Mouse (Mus musculus): Measurements from ENCODE around the gene Clcf1. TPM values are rescaled to one million over a fixed set of nuclear protein-coding genes. Genes with fewer than 3 reads are reported as not detected.

Clcf1 gene
- total RNA-seq (2023): 100 to 1,000 TPM; 161 to 176 TPM

DNA sequence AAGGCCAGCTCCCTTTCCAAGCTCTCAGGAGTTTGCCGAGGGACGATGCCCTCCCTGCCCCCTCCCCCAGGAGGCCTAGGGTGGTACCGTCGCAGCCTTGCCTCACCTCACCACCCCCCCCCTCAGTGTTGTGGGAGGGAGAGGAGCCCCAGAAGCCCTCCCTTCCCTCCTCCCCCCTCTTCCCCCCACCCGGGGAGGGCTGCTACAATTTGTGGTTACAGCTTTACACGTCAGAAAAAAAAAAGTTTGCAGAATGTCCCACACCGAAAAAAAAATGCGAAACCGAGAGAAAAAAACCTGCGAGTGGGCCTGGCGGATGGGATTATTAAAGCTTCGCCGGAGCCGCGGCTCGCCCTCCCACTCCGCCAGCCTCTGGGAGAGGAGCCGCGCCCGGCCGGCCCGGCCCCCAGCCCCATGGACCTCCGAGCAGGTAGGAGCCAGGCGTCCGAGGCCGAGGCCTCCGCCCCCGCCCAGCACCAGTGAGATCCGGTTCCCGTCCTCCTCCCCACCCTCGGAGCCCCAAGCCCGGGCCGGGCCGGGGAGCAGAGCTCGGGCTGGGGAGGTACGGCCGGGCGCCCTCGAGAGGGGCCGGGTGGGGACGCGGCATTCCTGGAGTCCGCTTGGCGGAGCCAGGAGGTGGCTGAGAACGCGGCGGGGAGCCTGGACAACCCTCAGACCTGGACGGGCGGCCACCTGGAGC, at the start of gene Clcf1, which contains the start of gene AC109138.7:
Gene Clcf1, plus strand, starts transcription at position 168 of the 700 bp plus-strand sequence.
Gene AC109138.7, plus strand, starts transcription at position 287 of the 700 bp plus-strand sequence.

DNA sequence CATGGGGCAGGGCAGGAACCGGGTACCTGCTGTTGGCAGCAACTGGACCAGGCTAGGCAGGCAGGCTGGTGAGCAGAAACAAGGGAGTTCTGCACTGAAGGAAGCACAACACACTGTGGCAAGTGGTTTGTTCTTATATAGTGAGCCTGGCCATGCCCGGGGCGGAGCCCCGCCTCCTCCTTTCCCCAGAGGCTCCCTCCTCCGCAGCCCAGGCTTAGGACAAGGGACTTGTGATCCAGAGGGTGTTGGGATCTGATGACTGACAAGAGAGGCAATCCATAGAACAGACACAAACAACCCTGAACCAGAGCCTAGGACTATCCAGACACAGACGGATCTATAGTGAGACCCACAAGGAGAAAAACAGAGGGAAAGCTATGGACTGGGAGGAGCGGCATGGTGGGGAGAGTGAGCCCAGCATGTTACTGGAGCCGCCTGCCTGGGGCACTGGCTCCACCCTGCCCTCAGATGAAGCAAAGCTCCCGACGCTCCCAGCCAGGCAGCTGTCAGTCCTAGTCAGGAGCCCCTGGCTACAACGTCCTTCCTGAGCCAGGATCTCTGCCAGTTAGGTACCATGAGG, 38.6 kb upstream of the Clcf1 start, which contains the start of gene Carns1:
Gene Carns1, minus strand, starts transcription at position 112 of the 580 bp plus-strand sequence.

DNA sequence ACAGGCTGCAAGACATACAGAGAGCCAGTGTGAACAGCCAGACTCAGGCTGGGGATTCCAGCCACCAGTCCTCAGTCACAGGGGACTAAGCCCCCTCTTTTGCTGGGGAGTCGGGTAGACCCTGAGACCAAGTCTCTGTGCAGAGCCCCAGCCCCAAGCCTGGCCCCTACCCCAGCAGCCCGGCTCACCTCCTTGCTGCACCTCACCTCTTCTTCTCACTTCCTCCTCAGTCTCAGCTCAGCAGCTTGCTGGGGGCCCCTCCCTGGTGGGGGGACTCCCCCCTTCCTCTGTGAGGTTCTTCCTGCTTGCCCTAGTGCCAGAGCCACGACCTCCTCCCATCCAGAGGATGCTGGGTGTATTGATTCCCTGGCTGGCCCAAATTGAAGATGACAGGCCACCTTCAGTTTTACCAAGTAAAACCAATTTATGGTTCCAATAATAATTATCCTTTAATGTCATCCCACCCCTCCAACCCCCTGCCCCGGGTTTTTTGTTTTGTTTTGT, 23.2 kb upstream of the Clcf1 start, which contains the start of gene Tbc1d10c:
Gene Tbc1d10c, minus strand, starts transcription at position 454 of the 504 bp plus-strand sequence.

DNA sequence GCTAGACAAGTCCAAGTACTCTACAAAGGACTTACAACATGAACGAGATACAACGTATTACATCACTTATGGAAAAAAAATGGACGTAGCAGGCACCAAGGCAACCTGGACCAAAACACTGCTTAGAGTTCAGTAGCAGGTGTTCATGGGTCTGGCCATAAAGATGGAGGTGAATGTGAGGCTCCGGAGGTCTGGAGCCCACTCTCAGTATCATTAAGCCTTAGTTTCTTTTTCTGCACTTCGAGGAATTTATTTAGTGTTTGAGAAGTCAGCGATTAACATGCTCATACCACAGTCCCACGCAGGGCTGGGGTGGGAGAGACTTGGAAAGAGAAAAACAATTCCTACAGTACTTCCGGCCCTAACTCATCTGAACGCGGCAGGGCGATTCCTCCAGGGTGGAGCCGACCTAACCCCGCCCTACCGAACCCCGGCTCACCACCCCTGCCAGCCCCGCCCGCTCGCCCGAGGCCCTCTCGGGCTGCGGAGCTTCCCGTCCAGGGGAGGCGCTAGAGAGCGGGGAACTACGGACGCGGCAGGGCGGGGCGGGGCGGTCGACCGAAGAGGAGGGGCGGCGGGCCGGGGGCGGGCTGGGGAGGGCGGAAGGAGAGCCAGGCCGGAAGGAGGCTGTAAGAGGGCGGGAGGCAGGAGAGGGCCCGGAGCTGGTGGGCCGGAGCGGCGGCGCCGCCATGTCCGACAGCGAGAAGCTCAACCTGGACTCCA, 22.3 kb upstream of the Clcf1 start, which contains the start of gene Ppp1ca:
Gene Ppp1ca, plus strand, starts transcription at position 538 of the 723 bp plus-strand sequence.

GRCm38 (mm10) chr19:4201291-4201909, 12.6 kb upstream of the Clcf1 start, which contains the start of gene Rad9a:
Rad9a (minus strand) TSS chr19:4201662.

GRCm38 (mm10) chr19:4231253-4232185, 17.5 kb downstream of the Clcf1 start, which contains the start of gene Pold4:
Pold4 (plus strand) TSS chr19:4231899.

GRCm38 (mm10) chr19:4268566-4269361, 54.7 kb downstream of the Clcf1 start, which contains the start of gene Ssh3:
Ssh3 (minus strand) TSS chr19:4269180.

Other genes with a start within 250 kb of the Clcf1 start
- under 1 TPM in 1 of 2 experiments, not detected in 1; 0.84 TPM for gene Aldh3b2, start 241.9 kb upstream of the Clcf1 start, total RNA-seq (2023)
- not detected for gene Acy3, start 227.7 kb upstream of the Clcf1 start, total RNA-seq (2023)
- not detected for gene Tbx10, start 221.5 kb upstream of the Clcf1 start, total RNA-seq (2023)
- gene Nudt8, start 213.7 kb upstream of the Clcf1 start, total RNA-seq (2023): 10 to 100 TPM; 24.9 to 29.1 TPM
- gene Gm49405, start 213.6 kb upstream of the Clcf1 start, total RNA-seq (2023): 1 to 10 TPM; 5.3 to 6.7 TPM
- 10 to 100 TPM; 11.0 to 13.3 TPM for gene Doc2g, start 210.9 kb upstream of the Clcf1 start, total RNA-seq (2023)
- gene Ndufv1, start 201.4 kb upstream of the Clcf1 start, total RNA-seq (2023): 10 to 100 TPM; 80.9 to 93.3 TPM
- 100 to 1,000 TPM; 131 to 150 TPM for gene Gstp1, start 176.3 kb upstream of the Clcf1 start, total RNA-seq (2023)
- 10 to 100 TPM; 11.4 to 26.4 TPM for gene Gstp2, start 168.2 kb upstream of the Clcf1 start, total RNA-seq (2023)
- gene Gstp3, start 154.7 kb upstream of the Clcf1 start, total RNA-seq (2023): not detected
- gene Cabp2, start 132.7 kb upstream of the Clcf1 start, total RNA-seq (2023): not detected
- 100 to 1,000 TPM; 114 to 121 TPM for gene Cdk2ap2, start 117.1 kb upstream of the Clcf1 start, total RNA-seq (2023)
- gene Pitpnm1, start 114.2 kb upstream of the Clcf1 start, total RNA-seq (2023): 100 to 1,000 TPM; 227 to 233 TPM
- 100 to 1,000 TPM; 101 to 110 TPM for gene Aip, start 88.4 kb upstream of the Clcf1 start, total RNA-seq (2023)
- 1 to 10 TPM in 1 of 2 experiments, under 1 TPM in 1; 0.93 to 1.0 TPM for gene Gpr152, start 74.5 kb upstream of the Clcf1 start, total RNA-seq (2023)
- gene Cabp4, start 70.2 kb upstream of the Clcf1 start, total RNA-seq (2023): 1 to 10 TPM; 1.6 to 2.2 TPM
- gene Coro1b, start 65.6 kb upstream of the Clcf1 start, total RNA-seq (2023): 100 to 1,000 TPM; 148 to 156 TPM
- gene Ptprcap, start 60.6 kb upstream of the Clcf1 start, total RNA-seq (2023): 100 to 1,000 TPM; 391 to 415 TPM
- 10 to 100 TPM; 47.4 to 56.4 TPM for gene Rps6kb2, start 50.9 kb upstream of the Clcf1 start, total RNA-seq (2023)
- gene Carns1, start 38.8 kb upstream of the Clcf1 start, total RNA-seq (2023): 100 to 1,000 TPM in 1 of 2 experiments, 10 to 100 TPM in 1; 89.2 to 117 TPM
- gene Tbc1d10c, start 23.0 kb upstream of the Clcf1 start, total RNA-seq (2023): 100 to 1,000 TPM; 315 to 328 TPM
- gene Ppp1ca, start 22.2 kb upstream of the Clcf1 start, total RNA-seq (2023): 100 to 1,000 TPM; 431 to 450 TPM
- gene Rad9a, start 12.6 kb upstream of the Clcf1 start, total RNA-seq (2023): 10 to 100 TPM; 65.9 to 73.4 TPM
- not detected for gene AC109138.7, start 119 bp downstream of the Clcf1 start, total RNA-seq (2023)
- 100 to 1,000 TPM; 198 to 208 TPM for gene Pold4, start 17.7 kb downstream of the Clcf1 start, total RNA-seq (2023)
- 10 to 100 TPM; 32.2 to 32.4 TPM for gene Ssh3, start 54.9 kb downstream of the Clcf1 start, total RNA-seq (2023)
- gene Ankrd13d, start 68.9 kb downstream of the Clcf1 start, total RNA-seq (2023): 10 to 100 TPM; 28.2 to 32.6 TPM
- 100 to 1,000 TPM; 584 to 625 TPM for gene Grk2, start 92.0 kb downstream of the Clcf1 start, total RNA-seq (2023)
- 100 to 1,000 TPM; 257 to 283 TPM for gene Kdm2a, start 184.0 kb downstream of the Clcf1 start, total RNA-seq (2023)
- not detected for gene Rhod, start 225.2 kb downstream of the Clcf1 start, total RNA-seq (2023)